Mouse (Mus musculus): ENCODE measurements at regions not wholly inside any gene's neighbourhood (a gene's known extent, or its start where the extent isn't known, plus 50 kb on each side); places are given as distances from the start of the nearest gene placed in this dataset.
A peak's percentile ranks its signal among the peaks of the same experiment; 100 is the strongest.

GRCm38 (mm10) chr16:42808864-42809263, 66.8 kb upstream of the Zbtb20 start:
- no peaks in the 10 kb centered on the region for H3K4me1 ChIP-seq (ENCODE audit: control insufficient read depth, insufficient read depth, low read length)
- H3K9ac ChIP-seq (ENCODE audit: low read length), result no peak overlapping the region
- H3K9me3 ChIP-seq (replicated peaks; ENCODE audit: control insufficient read depth, low read length), result no peaks in the 10 kb centered on the region
- H3K4me2 ChIP-seq (ENCODE audit: low read depth, low read length), result no peak overlapping the region
- 38% methylated on average over 6 of the region's 6 CpGs for WGBS
- no peak overlapping the region for H3K27ac ChIP-seq (ENCODE audit: low read length)
- H3K27me3 ChIP-seq (ENCODE audit: control insufficient read depth, insufficient read depth, low read length), result no peaks in the 10 kb centered on the region
- no peak for ATAC-seq (ENCODE audit: insufficient read depth, low FRiP score)
- H3K36me3 ChIP-seq (ENCODE audit: control insufficient read depth, insufficient read depth, low read length), result no peaks in the 10 kb centered on the region
- no peak overlapping the region for H3K4me3 ChIP-seq (replicated peaks; ENCODE audit: low read length)

- no peaks in the 10 kb centered on the region for H3K36me3 ChIP-seq (ENCODE audit: control insufficient read depth, insufficient read depth, low read length)
- no peak overlapping the region for H3K4me3 ChIP-seq (replicated peaks; ENCODE audit: low read length)
- H3K9me3 ChIP-seq (replicated peaks; ENCODE audit: control insufficient read depth, low read length), result no peaks in the 10 kb centered on the region
- no peak overlapping the region for H3K4me2 ChIP-seq (ENCODE audit: low read depth, low read length)
- H3K9ac ChIP-seq (ENCODE audit: low read length), result no peak overlapping the region
- no peaks in the 10 kb centered on the region for H3K27me3 ChIP-seq (ENCODE audit: control insufficient read depth, insufficient read depth, low read length)
- H3K4me1 ChIP-seq (ENCODE audit: control insufficient read depth, insufficient read depth, low read length), result no peaks in the 10 kb centered on the region
- no peak overlapping the region for H3K27ac ChIP-seq (ENCODE audit: low read length)
- ATAC-seq (ENCODE audit: insufficient read depth, low FRiP score), result no peak
- 75% methylated on average over 2 of the region's 2 CpGs for WGBS
Observed at GRCm38 (mm10) chr16:42807536-42807935, 68.1 kb upstream of the Zbtb20 start.

- no peak overlapping the region for H3K4me2 ChIP-seq (ENCODE audit: low read depth, low read length)
- no peak overlapping the region for H3K4me3 ChIP-seq (replicated peaks; ENCODE audit: low read length)
- H3K27ac ChIP-seq (ENCODE audit: low read length), result no peak overlapping the region
- no peaks in the 10 kb centered on the region for H3K27me3 ChIP-seq (ENCODE audit: control insufficient read depth, insufficient read depth, low read length)
- WGBS, result 28% methylated on average over 1 of the region's 1 CpGs
- no peak for ATAC-seq (ENCODE audit: insufficient read depth, low FRiP score)
- H3K9ac ChIP-seq (ENCODE audit: low read length), result no peak overlapping the region
- no peaks in the 10 kb centered on the region for H3K4me1 ChIP-seq (ENCODE audit: control insufficient read depth, insufficient read depth, low read length)
- no peaks in the 10 kb centered on the region for H3K36me3 ChIP-seq (ENCODE audit: control insufficient read depth, insufficient read depth, low read length)
- H3K9me3 ChIP-seq (replicated peaks; ENCODE audit: control insufficient read depth, low read length), result 0 out of 2 replicates have a peak, but pooled peaks cover 4% of the 10 kb centered on the region
Observed at GRCm38 (mm10) chr16:42803609-42804008, 72.1 kb upstream of the Zbtb20 start.

GRCm38 (mm10) chr16:42792571-42792970, 83.1 kb upstream of the Zbtb20 start:
- H3K4me3 ChIP-seq (replicated peaks; ENCODE audit: low read length), result no peak overlapping the region
- no peaks in the 10 kb centered on the region for H3K36me3 ChIP-seq (ENCODE audit: control insufficient read depth, insufficient read depth, low read length)
- H3K4me2 ChIP-seq (ENCODE audit: low read depth, low read length), result no peak overlapping the region
- H3K27ac ChIP-seq (ENCODE audit: low read length), result no peak overlapping the region
- 68% methylated on average over 2 of the region's 2 CpGs for WGBS
- no peak for ATAC-seq (ENCODE audit: insufficient read depth, low FRiP score)
- H3K27me3 ChIP-seq (ENCODE audit: control insufficient read depth, insufficient read depth, low read length), result no peaks in the 10 kb centered on the region
- H3K4me1 ChIP-seq (ENCODE audit: control insufficient read depth, insufficient read depth, low read length), result no peaks in the 10 kb centered on the region
- H3K9ac ChIP-seq (ENCODE audit: low read length), result no peak overlapping the region
- H3K9me3 ChIP-seq (replicated peaks; ENCODE audit: control insufficient read depth, low read length), result no peaks in the 10 kb centered on the region

GRCm38 (mm10) chr16:42784712-42785111, 91.0 kb upstream of the Zbtb20 start:
- Histone ChIP-seq H3K4me1 (ENCODE audit: control insufficient read depth, insufficient read depth, low read length) (0 out of 2 replicates have a peak, but pooled peaks cover 7% of the 10 kb centered on the region), H3K27me3 (ENCODE audit: control insufficient read depth, insufficient read depth, low read length) (no peaks in the 10 kb centered on the region), H3K4me2 (ENCODE audit: low read depth, low read length) (no peak overlapping the region), H3K4me3 (replicated peaks; ENCODE audit: low read length) (no peak overlapping the region), H3K9me3 (replicated peaks; ENCODE audit: control insufficient read depth, low read length) (no peaks in the 10 kb centered on the region), H3K27ac (ENCODE audit: low read length) (no peak overlapping the region), H3K36me3 (ENCODE audit: control insufficient read depth, insufficient read depth, low read length) (no peaks in the 10 kb centered on the region), H3K9ac (ENCODE audit: low read length) (no peak overlapping the region)
- ATAC-seq (ENCODE audit: insufficient read depth, low FRiP score), result no peak
- WGBS, result 52% methylated on average over 4 of the region's 4 CpGs

GRCm38 (mm10) chr16:42784031-42784430, 91.7 kb upstream of the Zbtb20 start:
- Histone ChIP-seq H3K27me3 (ENCODE audit: control insufficient read depth, insufficient read depth, low read length) (no peaks in the 10 kb centered on the region), H3K27ac (ENCODE audit: low read length) (no peak overlapping the region), H3K4me2 (ENCODE audit: low read depth, low read length) (no peak overlapping the region), H3K9ac (ENCODE audit: low read length) (no peak overlapping the region), H3K36me3 (ENCODE audit: control insufficient read depth, insufficient read depth, low read length) (no peaks in the 10 kb centered on the region), H3K4me1 (ENCODE audit: control insufficient read depth, insufficient read depth, low read length) (0 out of 2 replicates have a peak, but pooled peaks cover 7% of the 10 kb centered on the region), H3K4me3 (replicated peaks; ENCODE audit: low read length) (no peak overlapping the region), H3K9me3 (replicated peaks; ENCODE audit: control insufficient read depth, low read length) (no peaks in the 10 kb centered on the region)
- no peak for ATAC-seq (ENCODE audit: insufficient read depth, low FRiP score)
- 72% methylated on average over 4 of the region's 4 CpGs for WGBS

GRCm38 (mm10) chr16:42782091-42782679, 93.5 kb upstream of the Zbtb20 start:
- Histone ChIP-seq H3K4me3 (replicated peaks; ENCODE audit: low read length) (no peak overlapping the region), H3K4me1 (ENCODE audit: control insufficient read depth, insufficient read depth, low read length) (0 out of 2 replicates have a peak, but pooled peaks cover 7% of the 10 kb centered on the region), H3K27ac (ENCODE audit: low read length) (no peak overlapping the region), H3K9me3 (replicated peaks; ENCODE audit: control insufficient read depth, low read length) (no peaks in the 10 kb centered on the region), H3K36me3 (ENCODE audit: control insufficient read depth, insufficient read depth, low read length) (no peaks in the 10 kb centered on the region), H3K4me2 (ENCODE audit: low read depth, low read length) (peak overlapping the region; percentile 27; the same call in 1 of the 2 replicates), H3K9ac (ENCODE audit: low read length) (no peak overlapping the region), H3K27me3 (ENCODE audit: control insufficient read depth, insufficient read depth, low read length) (no peaks in the 10 kb centered on the region)
- WGBS, result 8% methylated on average over 5 of the region's 5 CpGs
- peak; percentile 64; the same call in 1 of the 2 replicates for ATAC-seq (ENCODE audit: insufficient read depth, low FRiP score)

- Histone ChIP-seq H3K27me3 (ENCODE audit: control insufficient read depth, insufficient read depth, low read length) (no peaks in the 10 kb centered on the region), H3K4me1 (ENCODE audit: control insufficient read depth, insufficient read depth, low read length) (0 out of 2 replicates have a peak, but pooled peaks cover 7% of the 10 kb centered on the region), H3K4me3 (replicated peaks; ENCODE audit: low read length) (no peak overlapping the region), H3K27ac (ENCODE audit: low read length) (no peak overlapping the region), H3K36me3 (ENCODE audit: control insufficient read depth, insufficient read depth, low read length) (no peaks in the 10 kb centered on the region), H3K9ac (ENCODE audit: low read length) (no peak overlapping the region), H3K9me3 (replicated peaks; ENCODE audit: control insufficient read depth, low read length) (no peaks in the 10 kb centered on the region), H3K4me2 (ENCODE audit: low read depth, low read length) (peak overlapping the region; percentile 27; the same call in 1 of the 2 replicates)
- 14% methylated on average over 12 of the region's 12 CpGs for WGBS
- ATAC-seq (ENCODE audit: insufficient read depth, low FRiP score), result peak; percentile 44; the same call in 1 of the 2 replicates
Observed at GRCm38 (mm10) chr16:42781096-42782071, 94.3 kb upstream of the Zbtb20 start.

GRCm38 (mm10) chr16:42779957-42780356, 95.7 kb upstream of the Zbtb20 start:
- Histone ChIP-seq H3K4me1 (ENCODE audit: control insufficient read depth, insufficient read depth, low read length) (0 out of 2 replicates have a peak, but pooled peaks cover 7% of the 10 kb centered on the region), H3K4me3 (replicated peaks; ENCODE audit: low read length) (no peak overlapping the region), H3K9me3 (replicated peaks; ENCODE audit: control insufficient read depth, low read length) (no peaks in the 10 kb centered on the region), H3K9ac (ENCODE audit: low read length) (no peak overlapping the region), H3K4me2 (ENCODE audit: low read depth, low read length) (no peak overlapping the region), H3K27me3 (ENCODE audit: control insufficient read depth, insufficient read depth, low read length) (no peaks in the 10 kb centered on the region), H3K36me3 (ENCODE audit: control insufficient read depth, insufficient read depth, low read length) (no peaks in the 10 kb centered on the region), H3K27ac (ENCODE audit: low read length) (no peak overlapping the region)
- 78% methylated on average over 3 of the region's 3 CpGs for WGBS
- no peak for ATAC-seq (ENCODE audit: insufficient read depth, low FRiP score)

Data from stomach, embryonic 16.5 days (tissue).